Mouse (Mus musculus): ENCODE data around the gene Rps6ka2. TPM values are rescaled to one million over a fixed set of nuclear protein-coding genes. Genes with fewer than 3 reads are reported as not detected.
A peak's percentile ranks its signal among the peaks of the same experiment; 100 is the strongest.

The Rps6ka2 gene
- polyA plus RNA-seq, 1 experiment: not detected

- 91% methylated on average over 2 of the region's 2 CpGs for WGBS
- no peak overlapping the region for H3K4me3 ChIP-seq (ENCODE audit: insufficient read depth, low read depth, low read length)
- no peak overlapping the region for H3K27ac ChIP-seq (ENCODE audit: insufficient read depth, low read depth, low read length)
- peaks cover 29% of the 10 kb centered on the region for H3K4me1 ChIP-seq (ENCODE audit: control insufficient read depth, insufficient read depth, low read length)
- TF ChIP-seq POLR2A (IDR thresholded peaks at IDR 0.05; ENCODE audit: insufficient read depth, low read depth, low read length): no peak
- TF ChIP-seq CTCF (IDR thresholded peaks at IDR 0.05; ENCODE audit: insufficient read depth, low read depth, low read length): no peak
Measured at GRCm38 (mm10) chr17:7213214-7213613, 43.3 kb downstream of the Rps6ka2 start.

GRCm38 (mm10) chr17:7214061-7214460 is 44.1 kb downstream of the Rps6ka2 start:
- Histone ChIP-seq H3K27ac (ENCODE audit: insufficient read depth, low read depth, low read length) (no peak overlapping the region), H3K4me3 (ENCODE audit: insufficient read depth, low read depth, low read length) (no peak overlapping the region), H3K4me1 (ENCODE audit: control insufficient read depth, insufficient read depth, low read length) (peaks cover 32% of the 10 kb centered on the region)
- TF ChIP-seq POLR2A (IDR thresholded peaks at IDR 0.05; ENCODE audit: insufficient read depth, low read depth, low read length) (no peak), CTCF (IDR thresholded peaks at IDR 0.05; ENCODE audit: insufficient read depth, low read depth, low read length) (no peak)
- 51% methylated on average over 3 of the region's 3 CpGs for WGBS

GRCm38 (mm10) chr17:7217791-7218329 is 47.9 kb downstream of the Rps6ka2 start:
- Histone ChIP-seq H3K27ac (ENCODE audit: insufficient read depth, low read depth, low read length) (no peak overlapping the region), H3K4me1 (ENCODE audit: control insufficient read depth, insufficient read depth, low read length) (peaks cover 38% of the 10 kb centered on the region), H3K4me3 (ENCODE audit: insufficient read depth, low read depth, low read length) (no peak overlapping the region)
- WGBS: 53% methylated on average over 11 of the region's 11 CpGs
- TF ChIP-seq CTCF (IDR thresholded peaks at IDR 0.05; ENCODE audit: insufficient read depth, low read depth, low read length): no peak
- no peak for TF ChIP-seq POLR2A (IDR thresholded peaks at IDR 0.05; ENCODE audit: insufficient read depth, low read depth, low read length)

GRCm38 (mm10) chr17:7218396-7218795 is 48.5 kb downstream of the Rps6ka2 start:
- no peak for TF ChIP-seq CTCF (IDR thresholded peaks at IDR 0.05; ENCODE audit: insufficient read depth, low read depth, low read length)
- no peak for TF ChIP-seq POLR2A (IDR thresholded peaks at IDR 0.05; ENCODE audit: insufficient read depth, low read depth, low read length)
- Histone ChIP-seq H3K4me1 (ENCODE audit: control insufficient read depth, insufficient read depth, low read length) (peaks cover 36% of the 10 kb centered on the region), H3K27ac (ENCODE audit: insufficient read depth, low read depth, low read length) (0 out of 2 replicates have a peak overlapping the region, but pooled peaks have one; percentile 36), H3K4me3 (ENCODE audit: insufficient read depth, low read depth, low read length) (no peak overlapping the region)
- 32% methylated on average over 9 of the region's 9 CpGs for WGBS

GRCm38 (mm10) chr17:7219044-7219718 is 49.3 kb downstream of the Rps6ka2 start:
- WGBS: 48% methylated on average over 11 of the region's 11 CpGs
- no peak overlapping the region for H3K27ac ChIP-seq (ENCODE audit: insufficient read depth, low read depth, low read length)
- TF ChIP-seq CTCF (IDR thresholded peaks at IDR 0.05; ENCODE audit: insufficient read depth, low read depth, low read length): no peak
- no peak for TF ChIP-seq POLR2A (IDR thresholded peaks at IDR 0.05; ENCODE audit: insufficient read depth, low read depth, low read length)

GRCm38 (mm10) chr17:7221310-7221709 is 51.4 kb downstream of the Rps6ka2 start:
- H3K4me1 ChIP-seq (ENCODE audit: control insufficient read depth, insufficient read depth, low read length): peaks cover 25% of the 10 kb centered on the region
- WGBS: 92% methylated on average over 4 of the region's 4 CpGs
- H3K27ac ChIP-seq (ENCODE audit: insufficient read depth, low read depth, low read length): no peak overlapping the region
- H3K4me3 ChIP-seq (ENCODE audit: insufficient read depth, low read depth, low read length): no peak overlapping the region
- TF ChIP-seq POLR2A (IDR thresholded peaks at IDR 0.05; ENCODE audit: insufficient read depth, low read depth, low read length) (no peak), CTCF (IDR thresholded peaks at IDR 0.05; ENCODE audit: insufficient read depth, low read depth, low read length) (no peak)

More at GRCm38 (mm10) chr17:7219044-7219718, 49.3 kb downstream of the Rps6ka2 start:
- peaks cover 34% of the 10 kb centered on the region for H3K4me1 ChIP-seq (ENCODE audit: control insufficient read depth, insufficient read depth, low read length)
- no peak overlapping the region for H3K4me3 ChIP-seq (ENCODE audit: insufficient read depth, low read depth, low read length)

- WGBS: 88% methylated on average over 3 of the region's 3 CpGs
- TF ChIP-seq CTCF (IDR thresholded peaks at IDR 0.05; ENCODE audit: insufficient read depth, low read depth, low read length) (no peak), POLR2A (IDR thresholded peaks at IDR 0.05; ENCODE audit: insufficient read depth, low read depth, low read length) (no peak)
- H3K4me1 ChIP-seq (ENCODE audit: control insufficient read depth, insufficient read depth, low read length): peaks cover 28% of the 10 kb centered on the region
- no peak overlapping the region for H3K4me3 ChIP-seq (ENCODE audit: insufficient read depth, low read depth, low read length)
- H3K27ac ChIP-seq (ENCODE audit: insufficient read depth, low read depth, low read length): no peak overlapping the region
Measured at GRCm38 (mm10) chr17:7222198-7222597, 52.3 kb downstream of the Rps6ka2 start.

GRCm38 (mm10) chr17:7228545-7228944 is 58.6 kb downstream of the Rps6ka2 start:
- WGBS: 63% methylated on average over 9 of the region's 9 CpGs
- no peak overlapping the region for H3K4me3 ChIP-seq (ENCODE audit: insufficient read depth, low read depth, low read length)
- H3K4me1 ChIP-seq (ENCODE audit: control insufficient read depth, insufficient read depth, low read length): peaks cover 29% of the 10 kb centered on the region
- TF ChIP-seq CTCF (IDR thresholded peaks at IDR 0.05; ENCODE audit: insufficient read depth, low read depth, low read length) (no peak), POLR2A (IDR thresholded peaks at IDR 0.05; ENCODE audit: insufficient read depth, low read depth, low read length) (no peak)
- no peak overlapping the region for H3K27ac ChIP-seq (ENCODE audit: insufficient read depth, low read depth, low read length)

- WGBS: 52% methylated on average over 4 of the region's 4 CpGs
- Histone ChIP-seq H3K4me1 (ENCODE audit: control insufficient read depth, insufficient read depth, low read length) (peaks cover 29% of the 10 kb centered on the region), H3K4me3 (ENCODE audit: insufficient read depth, low read depth, low read length) (no peak overlapping the region), H3K27ac (ENCODE audit: insufficient read depth, low read depth, low read length) (no peak overlapping the region)
- no peak for TF ChIP-seq POLR2A (IDR thresholded peaks at IDR 0.05; ENCODE audit: insufficient read depth, low read depth, low read length)
- TF ChIP-seq CTCF (IDR thresholded peaks at IDR 0.05; ENCODE audit: insufficient read depth, low read depth, low read length): no peak
Measured at GRCm38 (mm10) chr17:7231312-7231711, 61.4 kb downstream of the Rps6ka2 start.

All from olfactory bulb, adult 2 months (tissue).